Mouse (Mus musculus) testis, adult 2 months (tissue): ENCODE measurements at regions not wholly inside any gene's neighbourhood (a gene's known extent, or its start where the extent isn't known, plus 50 kb on each side); places are given as distances from the start of the nearest gene placed in this dataset.

Source experiments
- H3K27ac ChIP-seq: fragments of 200-500 bp; 2 replicates; pipeline ENCODE4 v1.5.1; 2012; ENCODE audit warnings: low read depth, low read length; ENCODE audit not compliant: control insufficient read depth, insufficient read depth
- H3K27me3 ChIP-seq: fragments of 200-500 bp; 2 replicates; pipeline ENCODE4 v1.6.1; 2012; ENCODE audit warnings: mild to moderate bottlenecking, low read length, moderate library complexity; ENCODE audit not compliant: control insufficient read depth, insufficient read depth
- H3K36me3 ChIP-seq: fragments of 200-500 bp; 2 replicates; pipeline ENCODE4 v1.6.1; 2012; ENCODE audit warnings: mild to moderate bottlenecking, low read length; ENCODE audit not compliant: control insufficient read depth, insufficient read depth
- H3K4me1 ChIP-seq: fragments of 200-500 bp; 2 replicates; pipeline ENCODE4 v1.6.1; 2012; ENCODE audit warnings: low read length; ENCODE audit not compliant: control insufficient read depth, insufficient read depth
- H3K4me3 ChIP-seq: fragments of 200-500 bp; 2 replicates; pipeline ENCODE4 v1.5.1; 2012; ENCODE audit warnings: low read depth, mild to moderate bottlenecking, low read length, moderate library complexity, mixed read lengths; ENCODE audit not compliant: control insufficient read depth
- CTCF ChIP-seq: fragments of 200-500 bp; IDR thresholded peaks from 2 replicates; pipeline ENCODE4 v1.5.1; 2012; ENCODE audit warnings: low read depth, mild to moderate bottlenecking, inconsistent platforms, low read length, moderate library complexity; ENCODE audit not compliant: control insufficient read depth, insufficient read depth, insufficient replicate concordance
- POLR2A ChIP-seq: fragments of 200-500 bp; IDR thresholded peaks from 2 replicates; pipeline ENCODE4 v1.6.1; 2012; ENCODE audit warnings: low read depth, mild to moderate bottlenecking, inconsistent platforms, low read length, moderate library complexity; ENCODE audit not compliant: control insufficient read depth

DNA sequence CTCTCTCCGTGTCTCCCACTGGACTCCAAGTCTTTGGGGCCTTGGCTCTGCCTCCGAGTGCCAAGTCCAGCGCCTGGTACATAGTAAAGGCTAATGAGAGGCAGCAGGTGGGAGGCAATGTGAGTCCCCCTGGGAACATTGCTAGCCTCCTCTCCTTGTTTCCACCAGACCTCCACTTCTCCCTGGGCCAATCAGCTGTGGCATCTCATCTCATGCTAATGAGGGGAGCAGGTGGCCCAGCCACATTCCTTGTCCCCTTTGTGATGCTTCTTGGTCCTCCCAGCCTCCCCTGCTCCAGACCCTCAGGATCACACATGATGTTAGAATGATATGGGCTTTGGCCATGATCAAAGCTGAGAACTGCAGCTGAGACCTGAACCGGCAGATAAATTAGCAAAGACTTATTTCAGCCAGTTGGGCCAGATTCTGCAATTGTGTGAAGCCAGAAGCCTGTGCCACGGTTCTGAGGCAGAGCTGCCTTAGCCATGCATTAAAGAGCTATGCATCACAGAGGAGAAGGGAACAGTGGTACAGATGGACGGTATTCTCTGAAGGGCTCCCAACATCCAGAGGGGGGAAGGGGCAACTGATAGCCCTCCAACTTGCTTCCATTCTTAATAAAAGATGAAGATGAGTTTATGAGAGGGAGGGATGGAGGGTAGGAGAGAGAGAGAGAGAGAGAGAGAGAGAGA is 208.0 kb upstream of the Id2 start:
- H3K36me3 ChIP-seq: no peaks in the 10 kb centered on the region
- no peak overlapping the region for H3K27ac ChIP-seq
- no peak for TF ChIP-seq POLR2A
- no peak for TF ChIP-seq CTCF
- H3K4me1 ChIP-seq: no peaks in the 10 kb centered on the region
- no peaks in the 10 kb centered on the region for H3K27me3 ChIP-seq
- no peak overlapping the region for H3K4me3 ChIP-seq

DNA sequence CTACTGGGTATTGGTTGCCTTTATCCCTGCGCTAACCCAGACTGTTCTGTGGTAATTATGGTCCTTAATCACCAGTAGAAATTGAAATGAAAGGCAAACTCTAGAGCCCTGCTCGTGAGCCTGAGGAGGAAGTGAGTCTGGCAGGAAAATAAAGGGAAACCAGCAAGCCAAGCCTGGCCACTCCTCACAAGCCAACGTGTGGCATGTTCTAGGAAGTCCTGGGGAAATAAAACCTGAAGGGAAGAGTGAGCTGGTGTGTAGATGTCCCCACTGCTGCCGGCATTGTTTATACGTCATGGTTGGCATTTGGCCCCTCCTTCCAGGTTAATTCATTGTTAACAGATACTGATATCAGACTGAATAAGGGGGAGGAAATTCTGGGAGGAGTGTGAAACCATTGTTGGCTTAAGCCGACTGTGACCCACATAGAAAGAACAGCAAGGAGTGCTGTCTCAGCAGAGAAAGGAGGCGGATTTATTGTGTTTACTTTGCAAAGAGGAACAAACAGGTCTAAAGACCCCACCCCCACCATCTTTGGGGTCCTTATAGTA is 206.6 kb upstream of the Id2 start:
- no peak for TF ChIP-seq POLR2A
- no peak for TF ChIP-seq CTCF
- no peak overlapping the region for H3K27ac ChIP-seq
- H3K36me3 ChIP-seq: no peaks in the 10 kb centered on the region
- H3K4me3 ChIP-seq: no peak overlapping the region
- H3K27me3 ChIP-seq: no peaks in the 10 kb centered on the region
- H3K4me1 ChIP-seq: no peaks in the 10 kb centered on the region

DNA sequence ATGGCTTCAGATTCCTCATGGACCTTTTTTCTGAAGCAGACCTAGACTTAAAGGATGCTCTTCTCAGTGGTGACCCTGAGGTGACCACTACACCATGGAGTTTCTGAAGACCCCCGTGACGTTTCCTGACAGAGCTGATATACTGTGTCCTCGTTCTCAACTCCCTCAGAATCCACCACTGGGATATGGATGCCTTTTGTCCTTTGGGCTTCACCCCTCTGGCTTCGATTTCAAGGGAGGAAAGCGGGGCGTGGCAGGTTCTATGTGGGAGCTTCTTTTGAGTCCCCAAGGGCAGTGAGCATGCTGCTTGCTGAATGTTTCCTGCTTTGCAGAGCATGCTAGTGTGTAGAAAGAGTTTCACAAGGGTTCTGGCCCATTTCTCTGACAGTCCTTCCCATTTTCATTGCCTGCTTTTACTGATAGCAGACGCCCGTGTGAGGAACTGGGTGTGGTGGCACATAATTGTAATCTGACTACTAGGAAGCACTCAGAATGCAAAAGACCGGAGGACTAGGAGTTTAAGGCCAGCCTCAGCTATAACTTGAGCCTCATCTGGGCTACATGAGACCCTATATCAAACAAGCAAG is 204.0 kb upstream of the Id2 start:
- Histone ChIP-seq H3K4me1 (no peaks in the 10 kb centered on the region), H3K36me3 (no peaks in the 10 kb centered on the region), H3K27ac (no peak overlapping the region), H3K27me3 (no peaks in the 10 kb centered on the region), H3K4me3 (no peak overlapping the region)
- no peak for TF ChIP-seq POLR2A
- no peak for TF ChIP-seq CTCF

DNA sequence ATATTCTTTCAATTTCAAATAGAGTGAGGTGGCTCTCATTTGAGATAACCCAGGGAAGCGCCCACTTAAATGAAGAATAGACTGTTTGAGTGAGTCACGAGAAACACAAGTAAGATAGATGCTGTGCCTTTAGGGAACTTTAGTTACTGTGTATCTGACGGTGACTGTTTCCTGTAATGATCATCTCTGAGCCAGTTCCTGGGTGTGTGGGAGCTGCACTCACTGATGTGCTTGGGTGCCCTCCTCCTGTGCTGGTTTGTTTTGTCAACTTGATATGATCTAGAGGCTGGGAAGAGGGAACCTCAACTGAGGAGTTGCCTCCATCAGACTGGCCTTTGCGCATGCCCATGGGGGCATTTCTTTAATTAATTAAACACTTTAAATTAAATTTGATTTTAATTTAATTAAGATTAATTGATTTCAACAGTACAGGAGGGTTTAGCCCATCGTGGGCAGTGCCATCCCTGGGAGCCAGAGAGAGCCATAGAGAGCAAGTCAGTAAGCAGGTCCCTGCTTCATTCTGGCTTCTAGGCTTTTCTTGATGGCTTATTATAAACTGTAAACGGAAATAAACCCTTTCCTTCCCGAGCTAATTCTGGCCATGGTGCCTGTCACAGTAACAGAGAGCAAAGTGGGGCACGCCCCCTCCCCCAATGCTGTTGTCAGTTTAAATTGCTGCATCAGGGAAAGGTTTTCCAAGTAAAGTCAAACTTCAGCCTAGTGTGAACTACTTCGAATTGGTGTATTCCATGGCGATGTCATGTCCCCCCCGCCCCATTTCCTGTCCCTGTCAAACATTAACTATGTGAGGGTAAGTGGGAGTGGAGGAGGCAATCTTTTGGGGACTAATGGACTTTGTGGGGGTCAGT is 202.9 kb upstream of the Id2 start:
- Histone ChIP-seq H3K4me3 (no peak overlapping the region), H3K27me3 (no peaks in the 10 kb centered on the region), H3K36me3 (no peaks in the 10 kb centered on the region), H3K27ac (no peak overlapping the region), H3K4me1 (no peaks in the 10 kb centered on the region)
- TF ChIP-seq POLR2A (no peak), CTCF (no peak)

DNA sequence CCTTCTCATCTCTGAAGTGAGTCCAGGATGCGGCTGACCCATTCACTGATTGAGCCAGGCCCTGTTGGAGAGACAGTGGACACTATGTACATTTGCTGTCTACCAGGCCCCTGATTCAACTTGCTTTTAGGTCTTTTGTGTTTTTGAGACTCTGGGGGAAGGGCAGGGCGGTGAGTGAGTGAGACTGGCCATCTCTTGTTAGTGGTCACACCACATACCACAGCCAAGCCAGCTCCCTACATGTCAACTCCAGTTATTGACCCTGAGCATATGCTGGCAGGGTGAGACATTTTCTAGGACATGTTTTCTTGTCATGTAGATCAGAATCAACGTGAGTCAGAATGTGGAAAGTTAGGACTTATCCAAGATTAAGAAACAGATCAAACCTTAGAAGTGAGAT is 201.8 kb upstream of the Id2 start:
- H3K4me3 ChIP-seq: no peak overlapping the region
- H3K36me3 ChIP-seq: no peaks in the 10 kb centered on the region
- TF ChIP-seq CTCF (no peak), POLR2A (no peak)

DNA sequence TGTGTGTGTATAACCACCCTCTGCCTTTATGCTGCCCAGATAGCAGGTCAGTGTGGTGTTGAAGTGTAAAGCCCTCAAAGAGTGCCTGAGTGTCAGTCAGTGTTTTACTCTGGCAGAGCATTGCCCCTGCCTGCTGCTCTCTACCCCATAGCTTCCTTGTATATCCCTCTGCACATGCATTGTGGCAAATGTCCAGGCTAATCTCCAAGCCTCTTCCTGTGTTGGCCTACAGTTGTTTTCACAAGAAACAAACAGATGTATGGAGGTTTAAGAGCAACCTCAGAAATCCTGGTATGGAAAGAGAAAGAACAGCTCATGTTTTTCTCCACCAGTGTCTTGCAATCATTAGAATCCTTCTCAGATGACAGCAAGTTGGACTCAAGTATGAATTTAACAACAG is 201.0 kb upstream of the Id2 start:
- no peaks in the 10 kb centered on the region for H3K27me3 ChIP-seq
- TF ChIP-seq CTCF (no peak), POLR2A (no peak)
- H3K4me3 ChIP-seq: no peak overlapping the region
- no peak overlapping the region for H3K27ac ChIP-seq
- no peaks in the 10 kb centered on the region for H3K36me3 ChIP-seq
- H3K4me1 ChIP-seq: no peaks in the 10 kb centered on the region

More for the DNA sequence above, 201.8 kb upstream of the Id2 start:
- Histone ChIP-seq H3K27me3 (no peaks in the 10 kb centered on the region), H3K27ac (no peak overlapping the region), H3K4me1 (no peaks in the 10 kb centered on the region)

DNA sequence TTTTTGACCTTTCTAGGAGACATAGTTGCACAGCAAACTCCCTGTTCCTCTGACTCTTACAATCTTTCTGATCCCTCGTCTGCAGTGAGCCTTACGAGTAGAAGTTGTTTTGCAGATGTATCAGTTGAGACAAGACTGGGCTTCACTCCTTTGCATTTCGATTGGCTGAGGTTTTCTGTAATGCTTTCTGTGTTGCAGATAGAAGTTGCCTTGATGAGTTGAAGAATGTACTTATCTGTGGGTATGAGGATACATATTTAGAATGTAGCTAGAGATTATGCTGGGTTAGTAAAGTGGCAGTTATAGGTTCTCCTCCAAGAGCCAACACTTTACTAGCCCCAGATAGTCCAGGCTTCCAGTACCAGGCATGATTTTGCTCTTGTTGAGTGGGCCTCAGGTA is 199.7 kb upstream of the Id2 start:
- no peak overlapping the region for H3K4me3 ChIP-seq
- H3K27me3 ChIP-seq: no peaks in the 10 kb centered on the region
- TF ChIP-seq CTCF: no peak
- no peak for TF ChIP-seq POLR2A
- H3K27ac ChIP-seq: no peak overlapping the region
- no peaks in the 10 kb centered on the region for H3K4me1 ChIP-seq
- no peaks in the 10 kb centered on the region for H3K36me3 ChIP-seq
